In genomic region chr8:89026139-89026520, GRCm38 (mm10) we compare ENCODE assay signal across 10 mouse cellular contexts. TPM values are rescaled to one million over a fixed set of nuclear protein-coding genes. Genes with fewer than 3 reads are reported as not detected.
DNase-seq lines count a peak whose midpoint lies in the region; ATAC-seq and TF ChIP-seq lines count a peak whose summit lies in the region.
"Had no signal": no experiment of that assay in that cellular context is flagged by ENCODE, and none has a peak within 500 bp of the region (broad histone marks: within the 10 kb centered on the region; RNA-seq: fewer than 3 reads in every experiment).

No protein-coding gene starts in this region.

- intact Hi-C loops in gastrocnemius, postnatal 36 days (cut with DNase I) = no loop called here

- no peak for TF ChIP-seq POLR2A in limb, embryonic 14.5 days (IDR thresholded peaks at IDR 0.05; ENCODE audit: borderline replicate concordance, extremely low read depth, insufficient read depth, insufficient read length)

- H3K27me3 ChIP-seq in lung, postnatal 0 days (replicated peaks; ENCODE audit: insufficient read depth, low read length) = peaks cover 36% of the 10 kb centered on the region
- no peaks in the 10 kb centered on the region for H3K27me3 ChIP-seq in forebrain, embryonic 15.5 days
- peaks cover 5% of the 10 kb centered on the region; the same call in 1 of the 2 replicates for H3K27me3 ChIP-seq in limb, embryonic 14.5 days (ENCODE audit: control insufficient read depth, insufficient read depth, low read length)
- peaks cover 33% of the 10 kb centered on the region for H3K27me3 ChIP-seq in stomach, embryonic 15.5 days (replicated peaks)

- H3K9ac ChIP-seq in lung, postnatal 0 days (replicated peaks; ENCODE audit: low read depth) = no peak overlapping the region
- peak overlapping the region; percentile 36; the same call in 1 of the 2 replicates for H3K9ac ChIP-seq in forebrain, embryonic 15.5 days (replicated peaks)
- H3K9ac ChIP-seq in limb, embryonic 14.5 days (ENCODE audit: low read depth, low read length, severe bottlenecking) = peak overlapping the region; percentile 50
- no peak overlapping the region for H3K9ac ChIP-seq in stomach, embryonic 15.5 days

- 0 out of 2 replicates have a peak overlapping the region, but pooled peaks have one; percentile 42 for H3K4me2 ChIP-seq in lung, postnatal 0 days (replicated peaks; ENCODE audit: low read depth, low read length)
- peak overlapping the region; percentile 74 for H3K4me2 ChIP-seq in forebrain, embryonic 15.5 days (replicated peaks)
- peak overlapping the region; percentile 59 for H3K4me2 ChIP-seq in limb, embryonic 14.5 days (replicated peaks; ENCODE audit: low read depth, low read length, severe bottlenecking)
- peak overlapping the region; percentile 53 for H3K4me2 ChIP-seq in stomach, embryonic 15.5 days

- DNase-seq in lung, postnatal 0 days (ENCODE audit: low spot score) = no peak
- DNase-seq in lung, adult 18-20 months = no peak
- no peak for DNase-seq in limb, embryonic 14.5 days (ENCODE audit: low spot score)
- no peak for DNase-seq in thymus, postnatal 4 days
- no peak for DNase-seq in spleen, postnatal 4 days (ENCODE audit: low spot score in 2 of 2)
- DNase-seq in gastrocnemius, postnatal 36 days = no peak
- DNase-seq: spleen, adult 18-20 months had no signal

- ATAC-seq in lung, postnatal 0 days = no peak; the same call in 1 of the 2 replicates
- peak; percentile 49 for ATAC-seq in forebrain, embryonic 15.5 days (replicated peaks)
- no peak for ATAC-seq in limb, embryonic 14.5 days (ENCODE audit: low FRiP score, low read depth)
- ATAC-seq in stomach, embryonic 15.5 days (ENCODE audit: insufficient read depth, low FRiP score, low read depth) = no peak

- H3K9me3 ChIP-seq in lung, postnatal 0 days (ENCODE audit: low read length) = no peaks in the 10 kb centered on the region
- no peaks in the 10 kb centered on the region for H3K9me3 ChIP-seq in forebrain, embryonic 15.5 days
- no peaks in the 10 kb centered on the region for H3K9me3 ChIP-seq in limb, embryonic 14.5 days (ENCODE audit: control insufficient read depth, low read length)
- H3K9me3 ChIP-seq in stomach, embryonic 15.5 days = no peaks in the 10 kb centered on the region

- no peak for TF ChIP-seq CTCF in lung, postnatal 0 days (IDR thresholded peaks at IDR 0.05)

- H3K36me3 ChIP-seq in lung, postnatal 0 days (ENCODE audit: insufficient read depth, low read length) = no peaks in the 10 kb centered on the region
- peaks cover 3% of the 10 kb centered on the region; the same call in 1 of the 2 replicates for H3K36me3 ChIP-seq in forebrain, embryonic 15.5 days
- H3K36me3 ChIP-seq in limb, embryonic 14.5 days (ENCODE audit: control insufficient read depth, insufficient read depth, low read length) = peaks cover 26% of the 10 kb centered on the region
- no peaks in the 10 kb centered on the region for H3K36me3 ChIP-seq in stomach, embryonic 15.5 days

- TF ChIP-seq EP300 in lung, postnatal 0 days (IDR thresholded peaks at IDR 0.05) = no peak

- H3K4me1 ChIP-seq in lung, postnatal 0 days (ENCODE audit: insufficient read depth, low read depth, low read length) = no peaks in the 10 kb centered on the region
- H3K4me1 ChIP-seq in forebrain, embryonic 15.5 days = peaks cover 22% of the 10 kb centered on the region
- peaks cover 23% of the 10 kb centered on the region for H3K4me1 ChIP-seq in limb, embryonic 14.5 days (ENCODE audit: control insufficient read depth, insufficient read depth, low read length)
- H3K4me1 ChIP-seq in stomach, embryonic 15.5 days = 0 out of 2 replicates have a peak, but pooled peaks cover 7% of the 10 kb centered on the region

- 20% methylated on average over 10 of the region's 13 CpGs for WGBS in lung, postnatal 0 days
- 4% methylated on average over 11 of the region's 13 CpGs for WGBS in forebrain, embryonic 15.5 days
- WGBS in limb, embryonic 14.5 days = 22% methylated on average over 12 of the region's 13 CpGs
- WGBS in stomach, embryonic 15.5 days = 22% methylated on average over 12 of the region's 13 CpGs

- H3K4me3 ChIP-seq in lung, postnatal 0 days (ENCODE audit: low read depth, low read length) = peak overlapping the region; percentile 0; the same call in 1 of the 2 replicates
- peak overlapping the region; percentile 36 for H3K4me3 ChIP-seq in forebrain, embryonic 15.5 days
- H3K4me3 ChIP-seq in limb, embryonic 14.5 days (replicated peaks; ENCODE audit: low read length) = peak overlapping the region; percentile 32
- H3K4me3 ChIP-seq in stomach, embryonic 15.5 days (replicated peaks) = peak overlapping the region; percentile 17; the same call in 1 of the 2 replicates

- H3K27ac ChIP-seq in lung, postnatal 0 days (ENCODE audit: low read length) = no peak overlapping the region
- no peak overlapping the region for H3K27ac ChIP-seq in forebrain, embryonic 15.5 days (replicated peaks)
- no peak overlapping the region for H3K27ac ChIP-seq in limb, embryonic 14.5 days (replicated peaks; ENCODE audit: low read depth, low read length)
- no peak overlapping the region for H3K27ac ChIP-seq in stomach, embryonic 15.5 days

RNA-seq across cellular contexts. Expression of gene Sall1, which starts 17.8 kb away (rescaled TPM):
- polyA plus RNA-seq in lung, postnatal 0 days (2015; fragmentation: Nextera tagmentation; extraction: Ambion mirVana) = 0.02 TPM in 1 of 2 replicates, not detected in the other
- 15.4 and 17.4 TPM in 2 replicates for polyA plus RNA-seq in forebrain, embryonic 15.5 days (2015; fragmentation: Nextera tagmentation; extraction: Ambion mirVana)
- polyA plus RNA-seq in limb, embryonic 14.5 days (2012; rRNA removed) = 13.6 and 17.9 TPM in 2 replicates
- 8.4 and 11.2 TPM in 2 replicates for polyA plus RNA-seq in limb, embryonic 14.5 days (2014; fragmentation: Nextera tagmentation; extraction: Ambion mirVana)
- polyA plus RNA-seq in stomach, embryonic 15.5 days (2015; fragmentation: Nextera tagmentation; extraction: Ambion mirVana) = 1.2 and 1.4 TPM in 2 replicates
- not detected for total RNA-seq in gastrocnemius, postnatal 36 days (2021)
- total RNA-seq: megakaryocyte progenitor cell, adult 5-6 weeks had no signal

Comparison
In these comparisons a context has a peak if more than half of its experiments do, and no peak if none do; other contexts are left out.
1. H3K9ac ChIP-seq: peak in forebrain, embryonic 15.5 days (single experiment) and limb, embryonic 14.5 days (single experiment); none in lung, postnatal 0 days (single experiment) and stomach, embryonic 15.5 days (single experiment).
2. Peak in every context shown above with its lines, with median percentiles within 50 percentile points of each other: H3K4me2 ChIP-seq and H3K4me3 ChIP-seq.